Mouse (Mus musculus) MEL-GATA-1-ER (cell line): ENCODE data around the gene Mpp3.

ENCODE experiments used
- DNase-seq: peaks from one replicate; pipeline ENCODE4 v3.0.0-alpha.2; 2012; ENCODE audit warnings: low read depth; ENCODE audit errors: extremely low read depth

Mpp3 gene

DNA sequence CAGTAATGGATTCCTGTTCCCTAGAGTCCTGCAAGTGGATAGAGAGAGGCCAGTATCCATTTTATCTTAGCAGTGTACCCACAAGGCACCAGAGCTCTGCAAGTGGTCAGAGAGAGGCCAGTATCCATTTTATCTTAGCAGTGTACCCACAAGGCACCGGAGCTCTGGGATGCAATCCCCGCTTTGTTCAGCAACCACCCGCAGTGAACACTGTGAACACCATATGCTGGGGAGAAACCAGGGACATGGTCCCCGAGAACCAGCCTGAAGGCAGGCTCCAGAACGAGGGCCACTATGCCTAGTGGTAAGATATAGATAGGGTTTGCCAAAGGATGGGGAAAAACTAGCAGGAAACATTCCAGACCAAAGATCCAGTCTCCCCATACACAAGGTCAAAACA lies 49.1 kb downstream of the Mpp3 start:
- DNase-seq: no peak

GRCm38 (mm10) chr11:101976949-101977348 lies 51.3 kb downstream of the Mpp3 start:
- DNase-seq: no peak

DNA sequence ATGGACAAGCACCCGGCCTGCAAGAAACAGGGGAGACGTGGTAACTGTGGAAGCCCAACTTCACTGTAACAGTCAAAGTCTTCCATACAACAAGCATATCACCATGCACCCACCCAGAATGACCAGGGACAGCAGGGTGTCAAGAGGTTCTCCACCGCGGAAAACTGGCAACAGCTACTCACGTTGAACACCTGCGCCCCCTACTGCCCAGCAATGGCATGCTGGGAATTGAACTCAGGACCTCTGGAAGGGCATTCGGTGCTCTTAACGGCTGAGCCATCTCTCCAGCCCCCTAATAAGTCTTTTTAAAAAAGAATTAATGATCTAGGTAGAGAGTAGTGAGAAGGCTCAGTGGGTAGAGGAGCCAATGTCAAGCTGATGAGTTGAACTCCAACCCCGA lies 53.3 kb downstream of the Mpp3 start:
- no peak for DNase-seq

DNA sequence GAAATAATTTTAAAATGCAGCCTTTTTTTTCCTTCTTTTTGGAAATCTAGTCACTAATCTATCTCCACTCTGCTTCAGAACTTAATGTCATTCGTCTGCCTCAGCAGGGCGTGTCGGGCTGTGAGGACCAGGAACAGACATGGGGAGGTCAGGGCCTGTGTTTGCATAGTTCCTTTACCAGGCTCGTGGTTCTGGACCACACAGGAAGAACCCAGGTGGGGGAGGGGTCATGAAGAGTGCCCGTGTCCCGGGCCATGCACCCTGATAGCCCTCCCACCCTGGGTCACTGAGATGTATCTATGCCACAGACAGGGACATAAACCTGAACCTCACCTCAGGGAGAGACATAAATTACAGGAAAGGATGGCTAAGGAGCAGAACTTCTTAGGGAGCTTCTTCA lies 54.1 kb downstream of the Mpp3 start:
- no peak for DNase-seq

GRCm38 (mm10) chr11:101973496-101973895 lies 54.8 kb downstream of the Mpp3 start:
- no peak for DNase-seq

- no peak for DNase-seq
Measured at GRCm38 (mm10) chr11:101972651-101973050, 55.6 kb downstream of the Mpp3 start.

GRCm38 (mm10) chr11:101972097-101972496 lies 56.2 kb downstream of the Mpp3 start:
- no peak for DNase-seq

DNA sequence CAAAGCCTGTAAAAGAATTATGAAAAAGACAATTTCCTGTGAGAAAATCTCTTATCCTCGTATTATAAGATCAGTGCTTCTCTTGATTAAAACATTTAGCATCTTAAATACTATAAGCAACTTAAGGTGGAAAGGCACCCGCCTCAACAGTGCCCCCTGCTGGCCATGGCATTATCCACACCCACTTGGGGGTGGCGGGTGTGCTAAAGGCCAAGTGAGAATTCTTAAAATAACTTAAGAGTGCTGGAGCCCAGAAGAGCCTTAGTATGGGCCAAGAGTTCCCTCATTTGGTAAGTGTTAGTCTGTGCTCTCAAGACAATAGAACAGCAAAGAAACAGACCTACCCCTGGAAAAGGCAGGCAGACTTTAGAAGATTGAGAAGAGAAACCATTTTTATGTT lies 56.9 kb downstream of the Mpp3 start:
- DNase-seq: no peak

GRCm38 (mm10) chr11:101969835-101970234 lies 58.4 kb downstream of the Mpp3 start:
- DNase-seq: no peak

- no peak for DNase-seq
Measured at GRCm38 (mm10) chr11:101968791-101969190, 59.5 kb downstream of the Mpp3 start.

DNA sequence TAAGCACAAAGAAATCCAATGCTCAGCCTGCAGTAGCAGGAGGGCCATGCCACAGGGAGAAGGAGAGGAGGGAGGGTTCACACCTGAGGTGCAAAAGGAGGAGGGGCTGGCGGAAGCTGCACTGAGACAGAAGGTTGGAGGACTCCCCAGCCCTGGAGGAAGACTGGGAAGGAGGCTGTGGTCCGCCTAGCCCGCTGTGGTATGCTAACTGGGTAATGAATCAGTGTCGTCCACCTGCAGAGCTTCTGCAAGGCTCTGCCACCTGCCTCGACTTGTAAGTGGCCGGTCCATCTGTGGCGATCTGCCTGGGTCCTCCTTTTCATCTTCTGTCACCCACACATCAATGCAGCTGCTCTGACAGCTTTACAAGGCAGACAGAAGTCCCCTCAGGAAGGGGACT lies 60.0 kb downstream of the Mpp3 start:
- DNase-seq: no peak

GRCm38 (mm10) chr11:101966965-101967614 lies 61.2 kb downstream of the Mpp3 start, which contains the start of gene Sost:
TSS of gene Sost (minus strand) at chr11:101967015.
- no peak for DNase-seq

DNA sequence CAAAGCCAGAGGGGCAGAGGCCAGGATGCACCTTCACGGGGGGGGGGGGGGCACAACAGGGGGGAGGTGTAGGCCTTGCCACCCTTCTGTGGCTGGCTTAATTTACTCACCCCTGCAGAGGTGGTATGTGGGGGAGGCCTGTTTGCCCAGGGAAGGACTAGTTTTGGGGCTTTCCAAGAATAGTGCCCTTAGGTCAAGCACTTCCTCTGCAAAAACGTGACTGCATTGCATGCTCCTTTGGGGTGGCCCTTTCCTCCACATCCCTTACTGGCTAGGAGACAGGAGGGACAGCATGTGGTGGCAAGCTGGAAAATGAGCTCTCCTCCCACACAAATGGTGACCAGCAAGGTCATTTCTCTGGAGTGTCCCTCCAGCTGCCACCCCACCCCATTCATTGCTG lies 62.7 kb downstream of the Mpp3 start:
- DNase-seq: no peak

GRCm38 (mm10) chr11:101964647-101965046 lies 63.6 kb downstream of the Mpp3 start:
- DNase-seq: no peak

DNA sequence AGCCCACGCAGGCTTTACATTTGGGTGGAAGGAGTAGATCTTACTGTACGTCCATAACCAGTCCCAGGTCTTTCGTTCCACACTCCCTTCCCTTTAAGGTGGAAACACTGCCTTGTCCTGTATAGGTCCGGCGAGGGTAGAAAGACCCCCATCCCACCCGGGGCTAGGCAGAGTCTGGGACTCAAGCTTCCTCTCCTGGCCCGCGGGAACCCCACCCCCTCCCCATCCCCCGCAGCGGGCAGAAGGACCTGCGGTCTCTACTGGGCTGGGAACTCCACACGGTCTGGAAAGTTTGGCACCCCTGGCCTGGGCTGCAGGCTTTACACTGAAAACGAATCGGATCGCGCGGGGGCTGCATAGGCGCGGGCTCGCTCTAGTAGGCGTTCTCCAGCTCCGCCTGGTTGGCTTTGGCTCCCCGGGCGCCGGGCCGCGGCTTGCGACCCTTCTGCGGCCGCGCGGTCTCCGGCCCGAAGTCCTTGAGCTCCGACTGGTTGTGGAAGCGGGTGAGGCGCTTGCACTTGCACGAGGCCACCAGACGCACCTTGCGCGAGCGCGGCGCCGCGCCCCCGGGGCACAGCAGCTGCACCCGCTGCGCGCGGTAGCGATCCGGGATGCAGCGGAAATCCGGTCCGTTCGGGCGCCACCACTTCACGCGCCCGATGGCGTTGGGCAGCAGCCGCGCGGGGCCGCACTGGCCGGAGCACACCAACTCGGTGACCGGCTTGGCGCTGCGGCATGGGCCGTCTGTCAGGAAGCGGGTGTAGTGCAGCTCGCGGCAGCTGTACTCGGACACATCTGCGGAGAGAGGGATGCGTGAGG lies 64.6 kb downstream of the Mpp3 start:
- DNase-seq: no peak

- no peak for DNase-seq
Measured at GRCm38 (mm10) chr11:101963043-101963442, 65.2 kb downstream of the Mpp3 start.

- no peak for DNase-seq
Measured at GRCm38 (mm10) chr11:101957476-101957875, 70.8 kb downstream of the Mpp3 start.

DNA sequence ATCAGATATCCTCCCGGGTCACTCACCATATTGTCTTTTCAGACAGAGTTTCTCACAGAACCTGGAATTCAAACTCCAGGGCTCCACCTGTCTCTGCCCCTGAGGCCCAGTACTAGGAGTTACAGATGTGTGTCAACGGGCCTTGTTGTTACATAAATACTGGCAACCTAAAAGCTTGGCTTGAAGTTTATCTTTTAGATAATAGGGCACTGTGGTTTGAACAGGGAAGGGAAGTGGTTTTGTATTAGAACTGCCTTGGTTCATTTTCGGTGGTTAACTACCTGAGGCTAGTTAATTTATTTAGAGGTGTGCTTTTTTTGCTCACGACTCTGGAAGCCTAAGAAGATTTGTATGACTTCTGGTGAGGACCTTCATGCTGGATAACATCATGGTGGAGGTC lies 74.8 kb downstream of the Mpp3 start:
- peak; percentile 11 for DNase-seq

DNA sequence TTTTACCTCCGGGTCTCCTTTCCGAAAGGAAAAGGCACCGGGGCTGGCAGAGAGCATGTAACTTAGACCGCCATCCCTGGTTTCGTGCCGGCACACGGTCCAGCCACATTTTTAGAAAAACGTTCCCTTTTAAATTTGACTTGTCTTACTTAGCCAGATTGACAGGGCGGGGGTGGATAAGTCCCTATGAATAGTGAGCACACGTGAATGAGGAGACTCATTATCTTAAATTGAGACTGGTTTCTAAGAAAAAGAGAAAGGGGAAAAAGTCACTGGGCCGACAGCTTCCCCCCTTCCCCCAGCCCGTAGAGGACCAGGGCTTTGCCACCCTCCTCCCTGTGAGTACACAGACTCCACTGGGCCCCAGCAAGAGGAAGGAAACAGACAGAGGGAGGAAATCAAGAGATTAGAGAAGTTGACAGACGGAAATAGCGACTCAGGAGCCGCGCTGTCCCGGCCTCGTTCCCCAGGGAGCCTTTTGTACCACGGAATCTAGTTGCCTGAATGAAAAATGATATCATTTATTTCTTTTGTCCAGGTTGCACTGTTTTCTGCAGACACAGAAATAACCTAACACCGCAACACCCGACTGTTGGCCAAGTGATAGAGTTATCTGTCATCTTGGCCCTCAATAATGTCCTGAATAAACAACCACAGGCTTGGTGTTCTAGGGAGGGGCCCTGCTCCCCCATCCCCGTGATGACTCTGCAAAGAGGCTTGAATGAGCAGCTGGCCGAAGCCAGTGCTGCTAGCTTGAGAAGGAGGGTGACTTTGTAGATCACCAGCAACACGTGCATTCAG lies 75.5 kb downstream of the Mpp3 start:
- DNase-seq: peak; percentile 70

GRCm38 (mm10) chr11:101950021-101950420 lies 78.2 kb downstream of the Mpp3 start:
- no peak for DNase-seq
